Mouse (Mus musculus) thymus, adult 2 months (tissue): ENCODE data around the gene Ass1. TPM values are rescaled to one million over a fixed set of nuclear protein-coding genes. Genes with fewer than 3 reads are reported as not detected.

Experiments used
- DNase-seq: peaks from one replicate; pipeline ENCODE4 v3.0.0; 2021
- H3K27ac ChIP-seq: fragments of 200-500 bp; 2 replicates; pipeline ENCODE4 v1.5.1; 2012; ENCODE audit warnings: low read length, control low read depth; ENCODE audit not compliant: control insufficient read depth, insufficient read depth
- H3K27me3 ChIP-seq: fragments of 200-500 bp; 2 replicates; pipeline ENCODE4 v1.6.1; 2012; ENCODE audit warnings: mild to moderate bottlenecking, low read length, moderate library complexity, mixed read lengths; ENCODE audit not compliant: control insufficient read depth, insufficient read depth
- H3K36me3 ChIP-seq: fragments of 200-500 bp; 2 replicates; pipeline ENCODE4 v1.6.1; 2012; ENCODE audit warnings: mild to moderate bottlenecking, low read length, moderate library complexity; ENCODE audit not compliant: control insufficient read depth, insufficient read depth
- H3K4me1 ChIP-seq: fragments of 200-500 bp; replicated peaks from 2 replicates; pipeline ENCODE4 v1.6.1; 2012; ENCODE audit warnings: low read length; ENCODE audit not compliant: control insufficient read depth, insufficient read depth
- H3K4me3 ChIP-seq: fragments of 200-500 bp; 2 replicates; pipeline ENCODE4 v1.5.1; 2012; ENCODE audit warnings: mild to moderate bottlenecking, low read length, control low read depth, moderate library complexity; ENCODE audit not compliant: control insufficient read depth, insufficient read depth
- CTCF ChIP-seq: fragments of 200-500 bp; IDR thresholded peaks from 2 replicates; pipeline ENCODE4 v1.5.1; 2012; ENCODE audit warnings: mild to moderate bottlenecking, control low read depth, low read length, moderate library complexity, borderline replicate concordance; ENCODE audit not compliant: control insufficient read depth, poor library complexity, insufficient read depth; ENCODE audit errors: extremely low read depth
- POLR2A ChIP-seq: fragments of 200-500 bp; IDR thresholded peaks from 2 replicates; pipeline ENCODE4 v1.6.1; 2012; ENCODE audit warnings: mild to moderate bottlenecking, low read length, control low read depth, moderate library complexity; ENCODE audit not compliant: control insufficient read depth, poor library complexity, insufficient read depth; ENCODE audit errors: extremely low read depth
- WGBS: fragments of 180-500 bp; shearing (Covaris S2); methylation state at CpG from one replicate; pipeline ENCODE4 v1.1.7; 2018; 5-methylcytosine and 5-hydroxymethylcytosine counted together
- polyA plus RNA-seq: library from polyadenylated mRNA; depleted of rRNA; stranded (reverse); fragments of >200 nt; gene quantifications from 2 replicates; pipeline ENCODE4 v1.2.3, GENCODE M21; 2012

Ass1 gene
- polyA plus RNA-seq, 1 experiment = 36.3 TPM

DNA sequence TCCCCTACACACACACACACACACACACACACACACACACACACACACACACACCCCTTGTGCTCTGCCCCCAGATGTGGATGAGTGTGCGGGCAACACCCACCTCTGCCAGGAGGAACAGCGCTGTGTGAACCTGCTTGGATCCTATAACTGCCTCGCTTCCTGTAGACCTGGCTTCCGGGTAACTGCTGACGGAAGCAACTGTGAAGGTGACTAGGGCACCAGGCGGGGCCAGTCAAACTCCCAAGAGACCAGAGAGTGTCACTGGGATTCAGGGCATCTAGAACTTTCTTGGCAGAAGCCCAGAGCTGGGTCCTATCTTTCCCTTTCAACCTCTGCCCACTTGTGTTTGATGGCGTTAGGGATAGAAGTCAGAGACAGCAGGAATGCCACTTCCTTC, 14.6 kb upstream of the Ass1 start:
- Histone ChIP-seq H3K4me1 (peaks cover 55% of the 10 kb centered on the region), H3K36me3 (no peaks in the 10 kb centered on the region), H3K27me3 (no peaks in the 10 kb centered on the region), H3K27ac (no peak overlapping the region), H3K4me3 (peak overlapping the region; percentile 5; the same call in 1 of the 2 replicates)
- TF ChIP-seq CTCF (no peak), POLR2A (no peak)
- no peak for DNase-seq
- WGBS = 82% methylated on average over 7 of the region's 7 CpGs

DNA sequence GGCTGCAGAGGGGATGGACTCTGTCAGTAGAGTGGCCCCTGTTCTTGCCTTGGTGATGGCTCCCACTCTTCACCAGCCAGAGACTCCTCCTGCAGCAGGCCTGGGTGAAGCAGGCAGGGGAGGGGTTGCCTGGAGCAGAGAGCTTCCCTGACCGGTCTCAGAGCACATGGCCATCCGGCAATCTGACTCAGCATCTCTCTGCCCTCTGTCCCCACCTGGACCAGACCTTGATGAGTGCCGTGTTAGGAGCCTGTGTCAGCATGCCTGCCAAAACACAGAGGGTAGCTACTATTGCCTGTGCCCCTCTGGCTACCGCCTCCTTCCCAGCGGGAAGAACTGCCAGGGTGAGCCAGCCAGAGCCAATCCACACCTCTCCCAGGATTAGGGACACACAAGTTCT, 11.5 kb upstream of the Ass1 start:
- peaks cover 38% of the 10 kb centered on the region for H3K4me1 ChIP-seq
- H3K27me3 ChIP-seq = no peaks in the 10 kb centered on the region
- H3K27ac ChIP-seq = no peak overlapping the region
- no peaks in the 10 kb centered on the region for H3K36me3 ChIP-seq
- no peak overlapping the region for H3K4me3 ChIP-seq
- TF ChIP-seq CTCF = no peak
- no peak for TF ChIP-seq POLR2A
- 90% methylated on average over 5 of the region's 5 CpGs for WGBS
- DNase-seq = no peak

DNA sequence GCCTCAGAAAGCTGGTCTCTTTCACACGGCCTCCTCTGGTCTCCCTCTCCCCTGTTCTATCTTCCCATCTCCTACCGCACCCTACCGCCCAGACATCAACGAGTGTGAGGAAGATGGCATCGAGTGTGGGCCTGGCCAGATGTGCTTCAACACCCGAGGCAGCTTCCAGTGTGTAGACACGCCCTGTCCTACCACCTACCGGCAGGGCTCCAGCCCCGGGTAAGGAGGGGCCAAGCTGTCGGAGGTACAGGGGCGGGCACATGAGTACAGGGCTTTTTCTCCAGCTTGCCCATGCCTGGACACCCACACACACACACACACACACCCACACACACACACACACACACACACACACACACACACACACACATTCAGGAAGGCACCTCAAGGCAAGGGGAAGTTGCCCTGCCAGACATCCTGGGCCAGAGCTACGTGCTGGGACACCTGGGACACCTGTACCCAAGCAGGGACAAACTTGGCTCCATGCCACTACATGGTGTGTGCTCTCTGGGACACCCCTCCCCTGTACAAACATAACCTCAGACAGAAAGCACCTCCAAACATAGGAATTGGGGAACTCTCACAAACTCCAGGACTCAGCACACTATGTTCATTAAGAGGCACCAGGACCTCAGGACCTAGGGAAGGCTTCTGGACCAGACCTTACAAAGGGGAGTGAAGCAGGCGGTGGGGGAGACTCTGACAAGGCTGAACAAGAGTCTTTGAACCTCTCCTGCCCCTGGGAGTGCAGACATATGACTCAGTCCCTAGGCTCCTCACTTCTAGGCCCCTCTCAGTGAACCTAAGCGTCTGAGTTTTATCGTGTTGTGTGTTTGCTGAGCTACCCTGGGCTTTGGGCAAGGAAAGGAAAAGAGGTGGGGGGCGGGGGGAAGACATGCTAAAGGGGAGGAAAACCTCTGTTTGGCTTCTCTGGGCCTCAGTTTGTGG, 10.7 kb upstream of the Ass1 start:
- H3K27ac ChIP-seq = no peak overlapping the region
- no peaks in the 10 kb centered on the region for H3K27me3 ChIP-seq
- no peaks in the 10 kb centered on the region for H3K36me3 ChIP-seq
- no peak for DNase-seq
- 19% methylated on average over 16 of the region's 16 CpGs for WGBS
- peaks cover 35% of the 10 kb centered on the region for H3K4me1 ChIP-seq
- TF ChIP-seq CTCF (no peak), POLR2A (no peak)
- no peak overlapping the region for H3K4me3 ChIP-seq

DNA sequence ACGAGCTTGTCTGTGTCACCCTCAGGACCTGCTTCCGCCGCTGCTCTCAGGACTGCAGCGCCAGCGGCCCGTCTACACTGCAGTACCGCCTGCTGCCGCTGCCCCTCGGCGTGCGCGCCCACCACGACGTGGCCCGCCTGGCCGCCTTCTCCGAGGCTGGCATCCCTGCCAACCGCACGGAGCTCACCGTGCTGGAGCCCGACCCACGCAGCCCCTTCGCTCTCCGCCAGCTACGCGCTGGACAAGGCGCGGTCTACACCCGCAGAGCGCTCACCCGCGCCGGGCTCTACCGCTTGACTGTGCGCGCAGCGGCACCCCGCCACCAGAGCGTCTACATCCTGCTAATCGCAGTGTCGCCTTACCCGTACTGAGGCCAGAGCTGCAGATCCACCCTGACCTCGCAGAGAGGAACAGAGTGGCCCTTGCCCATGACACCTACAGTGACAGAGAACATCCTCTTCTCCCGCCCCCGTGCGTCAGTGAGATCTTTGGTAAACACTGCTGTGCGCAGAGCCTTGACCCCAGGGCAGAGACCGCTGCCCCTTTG, 9.9 kb upstream of the Ass1 start:
- Histone ChIP-seq H3K27me3 (no peaks in the 10 kb centered on the region), H3K4me1 (peaks cover 26% of the 10 kb centered on the region), H3K4me3 (peak overlapping the region; percentile 55), H3K36me3 (no peaks in the 10 kb centered on the region), H3K27ac (no peak overlapping the region)
- no peak for TF ChIP-seq POLR2A
- TF ChIP-seq CTCF = peak; percentile 98
- WGBS = 5% methylated on average over 48 of the region's 48 CpGs
- DNase-seq = peak; percentile 74

DNA sequence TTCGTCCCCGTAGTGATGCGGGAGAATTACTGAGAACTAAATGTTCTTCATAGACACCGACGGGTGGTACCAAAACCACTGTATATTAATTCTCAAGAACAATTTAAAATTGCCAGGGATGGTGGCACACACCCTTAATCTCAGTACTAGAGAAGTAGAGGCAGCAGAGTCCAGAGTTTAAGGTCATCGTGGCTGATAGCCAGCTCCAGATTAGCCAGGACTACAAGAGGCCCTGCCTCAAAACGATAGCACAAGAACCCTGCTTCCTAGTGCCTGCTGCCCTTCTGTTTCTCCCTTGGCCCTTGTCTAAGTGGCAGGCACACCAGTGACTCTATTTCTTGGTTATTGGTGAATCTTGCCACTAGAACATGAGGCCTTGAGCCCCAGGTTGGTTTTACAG, 9.1 kb upstream of the Ass1 start:
- no peak for DNase-seq
- H3K36me3 ChIP-seq = no peaks in the 10 kb centered on the region
- H3K4me1 ChIP-seq = peaks cover 20% of the 10 kb centered on the region
- WGBS = 92% methylated on average over 7 of the region's 7 CpGs
- H3K27ac ChIP-seq = no peak overlapping the region
- H3K4me3 ChIP-seq = no peak overlapping the region
- TF ChIP-seq POLR2A (no peak), CTCF (no peak)
- no peaks in the 10 kb centered on the region for H3K27me3 ChIP-seq

DNA sequence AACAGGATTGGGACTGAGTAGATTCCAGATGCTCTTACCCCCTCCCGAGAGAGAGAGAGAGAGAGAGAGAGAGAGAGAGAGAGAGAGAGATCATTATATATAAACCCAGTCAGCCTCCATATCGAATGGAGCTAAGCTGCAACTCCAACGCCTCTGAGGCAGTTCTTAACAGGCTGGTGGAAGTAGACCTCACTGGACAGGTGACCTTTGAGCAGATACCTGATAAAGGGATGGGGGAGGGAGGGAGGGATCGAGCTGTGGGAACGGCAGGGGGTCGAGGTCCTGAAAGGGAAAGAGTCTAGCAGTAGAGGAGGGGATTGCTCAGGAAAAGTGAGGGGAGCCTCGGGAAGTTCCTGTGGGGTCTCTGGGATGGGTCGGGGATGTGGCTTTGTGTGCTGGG, 8.0 kb upstream of the Ass1 start:
- no peak overlapping the region for H3K4me3 ChIP-seq
- H3K4me1 ChIP-seq = peaks cover 20% of the 10 kb centered on the region
- no peak for DNase-seq
- 80% methylated on average over 8 of the region's 8 CpGs for WGBS
- H3K27me3 ChIP-seq = no peaks in the 10 kb centered on the region
- no peaks in the 10 kb centered on the region for H3K36me3 ChIP-seq
- no peak overlapping the region for H3K27ac ChIP-seq
- TF ChIP-seq POLR2A (no peak), CTCF (no peak)
